Mouse (Mus musculus) mesoderm, embryonic 11.5 days (tissue): Measurements from ENCODE around the gene Fam189b.
"Not testable (repeated sequence)": the region's sequence is repeated elsewhere in the genome, so short reads cannot be mapped to it uniquely, and the experiment has no call there.

Experiments
- DNase-seq: peaks from one replicate; pipeline ENCODE4 v3.0.0-alpha.2; 2012; ENCODE audit warnings: low read depth, low spot score

Fam189b gene

GRCm38 (mm10) chr3:89183058-89183958 is at the start of gene Fam189b:
TSS of gene Fam189b (plus strand) at chr3:89183143.
- peak; percentile 90 for DNase-seq

GRCm38 (mm10) chr3:89133752-89134151 is 49.2 kb upstream of the Fam189b start:
- no peak for DNase-seq

- no peak for DNase-seq
Observed at GRCm38 (mm10) chr3:89135958-89136357, 47.0 kb upstream of the Fam189b start, which contains the start of gene Pklr. TSS of gene Pklr (plus strand) at chr3:89136142.

GRCm38 (mm10) chr3:89136365-89136764 is 46.6 kb upstream of the Fam189b start:
- no peak for DNase-seq

- DNase-seq, result no peak
Observed at GRCm38 (mm10) chr3:89144821-89145220, 38.1 kb upstream of the Fam189b start.

GRCm38 (mm10) chr3:89145566-89145965 is 37.4 kb upstream of the Fam189b start:
- DNase-seq, result no peak

GRCm38 (mm10) chr3:89147101-89147978 is 35.6 kb upstream of the Fam189b start:
- no peak for DNase-seq

GRCm38 (mm10) chr3:89147979-89148311 is 35.0 kb upstream of the Fam189b start:
- DNase-seq, result no peak

- DNase-seq, result no peak
Observed at GRCm38 (mm10) chr3:89148567-89148966, 34.4 kb upstream of the Fam189b start.

GRCm38 (mm10) chr3:89152084-89152835 is 30.7 kb upstream of the Fam189b start:
- no peak for DNase-seq

- no peak for DNase-seq
Observed at GRCm38 (mm10) chr3:89156951-89157350, 26.0 kb upstream of the Fam189b start.

- DNase-seq, result no peak
Observed at GRCm38 (mm10) chr3:89158651-89159050, 24.3 kb upstream of the Fam189b start.

GRCm38 (mm10) chr3:89159211-89159610 is 23.7 kb upstream of the Fam189b start:
- peak; percentile 75 for DNase-seq

GRCm38 (mm10) chr3:89159616-89160344 is 23.2 kb upstream of the Fam189b start, which contains the start of gene Hcn3:
TSS of gene Hcn3 (minus strand) at chr3:89160196.
- peak; percentile 86 for DNase-seq

- DNase-seq, result not testable (repeated sequence)
Observed at GRCm38 (mm10) chr3:89161207-89161606, 21.7 kb upstream of the Fam189b start.

GRCm38 (mm10) chr3:89161786-89162185 is 21.2 kb upstream of the Fam189b start:
- DNase-seq, result no peak

- DNase-seq, result no peak
Observed at GRCm38 (mm10) chr3:89163123-89163522, 19.8 kb upstream of the Fam189b start.

- DNase-seq, result no peak
Observed at GRCm38 (mm10) chr3:89163643-89164245, 19.2 kb upstream of the Fam189b start.

- DNase-seq, result peak; percentile 94
Observed at GRCm38 (mm10) chr3:89164506-89165267, 18.3 kb upstream of the Fam189b start, which contains the start of gene Clk2. TSS of gene Clk2 (plus strand) at chr3:89164795.
